Mouse (Mus musculus) embryonic fibroblast, embryonic 13.5 days (primary cell): ENCODE results near the gene Igfbp2.

Source experiments
- CTCF ChIP-seq: IDR thresholded peaks from 2 replicates; pipeline ENCODE4 v1.5.1; 2011; ENCODE audit warnings: mild to moderate bottlenecking, control low read depth, low read length, moderate library complexity, borderline replicate concordance; ENCODE audit not compliant: insufficient read depth
- POLR2A ChIP-seq: IDR thresholded peaks from 2 replicates; pipeline ENCODE4 v1.6.1; 2011; ENCODE audit warnings: low read depth, mild to moderate bottlenecking, control low read depth, low read length, moderate library complexity

DNA sequence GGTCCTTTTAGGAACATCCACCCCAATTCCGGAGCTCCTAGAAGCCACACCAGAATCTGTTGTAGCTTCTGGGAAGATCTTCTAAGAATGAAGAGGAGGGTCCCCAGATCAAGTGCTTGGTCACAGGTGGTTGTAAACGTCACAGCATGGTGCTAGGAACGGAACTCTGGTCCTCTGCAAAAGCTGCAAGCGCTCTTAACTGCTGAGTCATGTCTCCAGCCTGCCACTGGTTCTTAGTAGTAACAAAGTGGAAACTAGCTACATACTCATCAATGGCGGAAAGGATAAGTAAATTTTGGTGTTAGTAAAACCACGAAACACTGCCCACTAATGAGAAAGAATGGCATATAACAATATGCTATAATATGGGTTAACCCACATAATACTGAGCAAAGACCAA lies 4.3 kb upstream of the Igfbp2 start:
- no peak for TF ChIP-seq POLR2A
- TF ChIP-seq CTCF: no peak
